8 mouse cellular contexts compared by ENCODE assay signal in genomic region chr1:182516758-182517676, GRCm38 (mm10). TPM values are rescaled to one million over a fixed set of nuclear protein-coding genes. Genes with fewer than 3 reads are reported as not detected.
DNase-seq lines count a peak whose midpoint lies in the region; ATAC-seq lines count a peak whose summit lies in the region.

Capn2 (minus strand) TSS chr1:182517608.

- H3K9ac ChIP-seq in midbrain, embryonic 11.5 days (ENCODE audit: low read length), result peak within 1 kb of the TSS; percentile 95

- peak within 1 kb of the TSS; percentile 95 for H3K27ac ChIP-seq in embryonic facial prominence, embryonic 10.5 days (replicated peaks)
- peak within 1 kb of the TSS; percentile 96 for H3K27ac ChIP-seq in limb, embryonic 10.5 days
- H3K27ac ChIP-seq in midbrain, embryonic 11.5 days (ENCODE audit: low read depth, low read length), result peak within 1 kb of the TSS; percentile 64

- peaks cover 19% of the 10 kb centered on the region for H3K27me3 ChIP-seq in embryonic facial prominence, embryonic 10.5 days (replicated peaks; ENCODE audit: low read depth, poor library complexity, severe bottlenecking)
- H3K27me3 ChIP-seq in limb, embryonic 10.5 days (ENCODE audit: low read depth, poor library complexity, severe bottlenecking), result peaks cover 11% of the 10 kb centered on the region
- peaks cover 8% of the 10 kb centered on the region; the same call in 1 of the 2 replicates for H3K27me3 ChIP-seq in midbrain, embryonic 11.5 days (ENCODE audit: control insufficient read depth, insufficient read depth, low read length)

- WGBS in embryonic facial prominence, embryonic 10.5 days, result under 1% methylated on average over 84 of the region's 84 CpGs
- under 1% methylated on average over 83 of the region's 84 CpGs for WGBS in limb, embryonic 10.5 days
- WGBS in midbrain, embryonic 11.5 days, result under 1% methylated on average over 77 of the region's 84 CpGs

- H3K4me1 ChIP-seq in embryonic facial prominence, embryonic 10.5 days, result peaks cover 55% of the 10 kb centered on the region
- H3K4me1 ChIP-seq in limb, embryonic 10.5 days, result peaks cover 56% of the 10 kb centered on the region
- H3K4me1 ChIP-seq in midbrain, embryonic 11.5 days (ENCODE audit: control insufficient read depth, insufficient read depth, low read length), result peaks cover 10% of the 10 kb centered on the region

- peak; percentile 94 for DNase-seq in adrenal gland, adult 2 months
- peak; percentile 85 for DNase-seq in embryonic facial prominence, embryonic 10.5 days (ENCODE audit: low spot score)
- peak; percentile 99 for DNase-seq in heart, adult 11 months
- peak; percentile 82 for DNase-seq in kidney, adult 11 months
- peak; percentile 87 for DNase-seq in limb, embryonic 10.5 days (ENCODE audit: low spot score)
- peak; percentile 98 for DNase-seq in midbrain, embryonic 11.5 days (ENCODE audit: low spot score, missing footprints)
- peak; percentile 80 for DNase-seq in right cerebral cortex, postnatal 4 days
- DNase-seq in urinary bladder, postnatal 4 days (ENCODE audit: low spot score in 2 of 2), result peak; percentile 80 to 85

- H3K4me3 ChIP-seq in embryonic facial prominence, embryonic 10.5 days, result peak within 1 kb of the TSS; percentile 89
- H3K4me3 ChIP-seq in limb, embryonic 10.5 days, result peak within 1 kb of the TSS; percentile 89
- H3K4me3 ChIP-seq in midbrain, embryonic 11.5 days (ENCODE audit: low read depth, low read length), result peak within 1 kb of the TSS; percentile 70

- H3K4me2 ChIP-seq in midbrain, embryonic 11.5 days, result peak within 1 kb of the TSS; percentile 74

- peaks cover 24% of the 10 kb centered on the region for H3K36me3 ChIP-seq in embryonic facial prominence, embryonic 10.5 days (replicated peaks)
- H3K36me3 ChIP-seq in limb, embryonic 10.5 days, result peaks cover 16% of the 10 kb centered on the region
- H3K36me3 ChIP-seq in midbrain, embryonic 11.5 days (ENCODE audit: control insufficient read depth, insufficient read depth, low read length), result no peaks in the 10 kb centered on the region

- ATAC-seq in midbrain, embryonic 11.5 days (ENCODE audit: low FRiP score), result peak; percentile 95

- H3K9me3 ChIP-seq in embryonic facial prominence, embryonic 10.5 days, result no peaks in the 10 kb centered on the region
- no peaks in the 10 kb centered on the region for H3K9me3 ChIP-seq in limb, embryonic 10.5 days (replicated peaks)
- H3K9me3 ChIP-seq in midbrain, embryonic 11.5 days (ENCODE audit: control insufficient read depth, low read length), result no peaks in the 10 kb centered on the region

RNA-seq across cellular contexts. Expression of gene Capn2, which starts in this region (rescaled TPM):
- total RNA-seq in adrenal gland, adult 2 months (2021), result 100 to 1,000 TPM in 1 of 2 experiments, 10 to 100 TPM in 1; 67.7 to 105 TPM
- 25.9 and 34.3 TPM in 2 replicates for polyA plus RNA-seq in adrenal gland, adult 2 months (2012; rRNA removed)
- 75.1 and 84.8 TPM in 2 replicates for polyA plus RNA-seq in embryonic facial prominence, embryonic 10.5 days (2016; fragmentation: Nextera tagmentation; extraction: Ambion mirVana)
- polyA plus RNA-seq in limb, embryonic 10.5 days (2016; fragmentation: Nextera tagmentation; extraction: Ambion mirVana), result 65.2 and 86.5 TPM in 2 replicates
- 76.3 and 77.0 TPM in 2 replicates for polyA plus RNA-seq in midbrain, embryonic 11.5 days (2014; fragmentation: Nextera tagmentation; extraction: Ambion mirVana)

Comparison
In these comparisons a context has a peak if more than half of its experiments do, and no peak if none do; other contexts are left out.
1. Peak in every context shown above with its lines: DNase-seq, ATAC-seq, H3K4me3 ChIP-seq and H3K27ac ChIP-seq.